Mouse (Mus musculus) small intestine, adult 10 weeks (tissue): ENCODE data around the gene Rbm6. TPM values are rescaled to one million over a fixed set of nuclear protein-coding genes. Genes with fewer than 3 reads are reported as not detected.

Experiments
- polyA plus RNA-seq: library from polyadenylated mRNA; stranded (reverse); fragments of 350-450 nt; fragmentation: Illumina TruSeq; extraction: RNeasy Lipid Tissue Mini Kit (QIAGEN cat#74804); gene quantifications from one replicate; pipeline ENCODE4 v1.2.3, GENCODE M21; 2014; ENCODE audit warnings: low replicate concordance

Rbm6 gene
- 162 TPM for polyA plus RNA-seq

GRCm38 (mm10) chr9:107873137-107873536, at the start of gene Rbm6:
Gene Rbm6 (minus strand): TSS chr9:107873237.

DNA sequence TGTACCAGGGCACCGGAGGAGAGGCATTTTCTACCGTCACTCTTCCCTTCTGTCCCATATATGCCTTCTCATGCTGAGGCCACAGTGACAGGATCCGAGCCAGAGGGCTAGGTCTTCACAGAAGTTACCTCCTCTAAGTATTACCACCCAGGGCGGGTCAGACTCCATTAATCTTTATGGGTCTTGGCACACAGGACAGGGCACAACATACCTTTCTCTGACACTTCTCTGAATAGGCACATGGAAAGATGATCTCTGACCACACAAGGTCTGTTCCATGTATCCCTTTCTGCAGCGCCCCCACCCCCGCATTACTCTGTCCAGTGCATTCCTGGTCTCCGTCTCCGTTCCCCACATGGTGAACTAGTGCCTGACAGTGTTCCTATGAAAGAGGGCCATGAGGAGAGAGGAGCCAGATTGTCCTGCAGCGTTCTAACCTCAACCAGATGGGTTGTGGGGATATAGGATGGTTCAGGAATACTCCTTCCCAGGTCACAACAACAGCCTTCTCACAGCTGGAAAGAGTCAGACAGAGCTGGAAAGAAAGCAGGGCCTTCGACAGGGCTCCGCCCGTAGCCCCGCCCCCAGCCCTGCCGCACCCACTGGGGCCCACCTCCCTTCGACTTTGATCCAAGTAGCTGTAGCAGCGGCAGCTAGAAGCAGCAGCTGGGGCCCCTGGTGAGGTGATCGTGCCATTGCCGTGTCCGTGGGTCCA, 33.4 kb upstream of the Rbm6 start, which contains the start of gene Mst1r:
Gene Mst1r (plus strand): TSS at position 622 of the 715 bp plus-strand sequence.

GRCm38 (mm10) chr9:107887804-107888266, 14.8 kb upstream of the Rbm6 start, which contains the start of gene Mon1a:
Gene Mon1a (plus strand): TSS chr9:107888151.

GRCm38 (mm10) chr9:107770374-107771290, 102.4 kb downstream of the Rbm6 start, which contains the start of gene Rbm5:
Gene Rbm5 (minus strand): TSS chr9:107770996.

Other genes starting within 250 kb of the Rbm6 start
- 18.2 TPM for gene Gnai2, start 237.9 kb downstream of the Rbm6 start, polyA plus RNA-seq
- gene Slc38a3, start 203.7 kb downstream of the Rbm6 start, polyA plus RNA-seq = not detected
- gene Gnat1, start 193.5 kb downstream of the Rbm6 start, polyA plus RNA-seq = not detected
- 0.37 TPM for gene Sema3f, start 162.8 kb downstream of the Rbm6 start, polyA plus RNA-seq
- 132 TPM for gene Rbm5, start 102.2 kb downstream of the Rbm6 start, polyA plus RNA-seq
- 0.15 TPM for gene Mon1a, start 14.9 kb upstream of the Rbm6 start, polyA plus RNA-seq
- 0.97 TPM for gene Mst1r, start 33.6 kb upstream of the Rbm6 start, polyA plus RNA-seq
- not detected for gene Actl11, start 55.2 kb upstream of the Rbm6 start, polyA plus RNA-seq
- gene Camkv, start 62.4 kb upstream of the Rbm6 start, polyA plus RNA-seq = not detected
- 0.56 TPM for gene Traip, start 76.9 kb upstream of the Rbm6 start, polyA plus RNA-seq
- gene Uba7, start 102.3 kb upstream of the Rbm6 start, polyA plus RNA-seq = 2.8 TPM
- 0.37 TPM for gene Gm20661, start 109.8 kb upstream of the Rbm6 start, polyA plus RNA-seq
- gene Inka1, start 112.6 kb upstream of the Rbm6 start, polyA plus RNA-seq = not detected
- not detected for gene Cdhr4, start 119.3 kb upstream of the Rbm6 start, polyA plus RNA-seq
- not detected for gene Gm20662, start 123.1 kb upstream of the Rbm6 start, polyA plus RNA-seq
- gene Ip6k1, start 129.3 kb upstream of the Rbm6 start, polyA plus RNA-seq = 16.9 TPM
- gene Gmppb, start 176.0 kb upstream of the Rbm6 start, polyA plus RNA-seq = 0.67 TPM
- gene Amigo3, start 179.9 kb upstream of the Rbm6 start, polyA plus RNA-seq = 0.26 TPM
- not detected for gene Mst1, start 207.2 kb upstream of the Rbm6 start, polyA plus RNA-seq
- 1.1 TPM for gene Rnf123, start 210.1 kb upstream of the Rbm6 start, polyA plus RNA-seq
- gene Apeh, start 221.4 kb upstream of the Rbm6 start, polyA plus RNA-seq = 22.8 TPM